Mouse (Mus musculus) ES-CJ7 (cell line): Measurements from ENCODE around the gene Zfp770.

Source experiments
- DNase-seq: peaks from one replicate; pipeline ENCODE4 v3.0.0; 2011; ENCODE audit warnings: low read depth, low spot score

Zfp770 gene

DNA sequence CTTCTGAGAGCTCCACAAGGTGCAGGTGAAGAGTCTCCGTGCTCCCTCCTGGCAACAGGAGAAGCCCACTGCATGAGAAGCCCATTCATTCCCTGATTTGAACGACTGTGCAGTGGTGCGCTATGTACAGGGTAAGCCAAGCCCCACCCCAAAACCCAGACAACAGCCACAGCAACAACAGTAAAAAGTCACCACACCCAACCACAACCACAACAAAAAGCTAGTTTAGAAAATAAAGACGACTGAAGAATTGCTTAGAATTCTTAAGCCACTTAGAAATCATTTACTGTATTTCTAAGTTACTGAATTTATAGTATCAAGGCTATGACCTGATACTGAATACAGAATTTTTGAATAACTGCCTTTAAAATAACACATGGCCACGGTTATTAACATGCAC is 56.4 kb downstream of the Zfp770 start:
- no peak for DNase-seq

GRCm38 (mm10) chr2:114143842-114144241 is 57.4 kb downstream of the Zfp770 start:
- DNase-seq = no peak
